In genomic region chr2:70959337-70959736, GRCm38 (mm10) we compare ENCODE assay signal across 26 mouse cellular contexts.
A peak's percentile ranks its signal among the peaks of the same experiment; 100 is the strongest.
DNase-seq lines count a peak whose midpoint lies in the region; ATAC-seq and TF ChIP-seq lines count a peak whose summit lies in the region.
"Had no signal": no experiment of that assay in that cellular context is flagged by ENCODE, and none has a peak within 500 bp of the region (broad histone marks: within the 10 kb centered on the region; RNA-seq: fewer than 3 reads in every experiment).

No protein-coding gene starts in this region.

- no peaks in the 10 kb centered on the region for H3K9me3 ChIP-seq in hindbrain, embryonic 13.5 days
- H3K9me3 ChIP-seq in hindbrain, embryonic 10.5 days = no peaks in the 10 kb centered on the region
- no peaks in the 10 kb centered on the region for H3K9me3 ChIP-seq in kidney, postnatal 0 days (replicated peaks; ENCODE audit: low read length)
- no peaks in the 10 kb centered on the region for H3K9me3 ChIP-seq in neural tube, embryonic 14.5 days (ENCODE audit: control insufficient read depth, low read length)
- H3K9me3 ChIP-seq: embryonic facial prominence, embryonic 12.5 days; embryonic facial prominence, embryonic 15.5 days; heart, embryonic 12.5 days; heart, embryonic 15.5 days; hindbrain, embryonic 15.5 days had no signal

- H3K4me3 ChIP-seq in hindbrain, embryonic 13.5 days = no peak overlapping the region
- no peak overlapping the region for H3K4me3 ChIP-seq in hindbrain, embryonic 10.5 days
- H3K4me3 ChIP-seq in kidney, postnatal 0 days (replicated peaks; ENCODE audit: low read depth, low read length) = no peak overlapping the region
- H3K4me3 ChIP-seq in neural tube, embryonic 14.5 days (ENCODE audit: low read depth, low read length) = no peak overlapping the region
- H3K4me3 ChIP-seq: embryonic facial prominence, embryonic 12.5 days; embryonic facial prominence, embryonic 15.5 days; gastrocnemius, adult 2 months; heart, embryonic 12.5 days; heart, embryonic 15.5 days; hindbrain, embryonic 15.5 days had no signal

- H3K4me1 ChIP-seq in hindbrain, embryonic 13.5 days (replicated peaks) = peaks cover 9% of the 10 kb centered on the region; the same call in 1 of the 2 replicates
- H3K4me1 ChIP-seq in hindbrain, embryonic 10.5 days (replicated peaks) = peaks cover 13% of the 10 kb centered on the region; the same call in 1 of the 2 replicates
- H3K4me1 ChIP-seq in kidney, postnatal 0 days (replicated peaks; ENCODE audit: insufficient read depth, low read length) = no peaks in the 10 kb centered on the region; the same call in 1 of the 2 replicates
- H3K4me1 ChIP-seq in neural tube, embryonic 14.5 days (ENCODE audit: control insufficient read depth, insufficient read depth, low read length) = peaks cover 3% of the 10 kb centered on the region; the same call in 1 of the 2 replicates
- H3K4me1 ChIP-seq: embryonic facial prominence, embryonic 12.5 days; embryonic facial prominence, embryonic 15.5 days; heart, embryonic 12.5 days; heart, embryonic 15.5 days had no signal

- H3K36me3 ChIP-seq in hindbrain, embryonic 13.5 days = no peaks in the 10 kb centered on the region
- peaks cover 4% of the 10 kb centered on the region; the same call in 1 of the 2 replicates for H3K36me3 ChIP-seq in hindbrain, embryonic 10.5 days
- no peaks in the 10 kb centered on the region for H3K36me3 ChIP-seq in kidney, postnatal 0 days (ENCODE audit: insufficient read depth, low read length)
- no peaks in the 10 kb centered on the region for H3K36me3 ChIP-seq in neural tube, embryonic 14.5 days (ENCODE audit: control insufficient read depth, insufficient read depth, low read length)
- H3K36me3 ChIP-seq: embryonic facial prominence, embryonic 12.5 days; embryonic facial prominence, embryonic 15.5 days; heart, embryonic 12.5 days; heart, embryonic 15.5 days; hindbrain, embryonic 15.5 days had no signal

- peak overlapping the region; percentile 18; the same call in 1 of the 2 replicates for H3K27ac ChIP-seq in hindbrain, embryonic 13.5 days
- no peak overlapping the region for H3K27ac ChIP-seq in hindbrain, embryonic 10.5 days
- H3K27ac ChIP-seq in kidney, postnatal 0 days = no peak overlapping the region
- 0 out of 2 replicates have a peak overlapping the region, but pooled peaks have one; percentile 48 for H3K27ac ChIP-seq in neural tube, embryonic 14.5 days (ENCODE audit: low read depth, low read length)
- H3K27ac ChIP-seq: embryonic facial prominence, embryonic 12.5 days; embryonic facial prominence, embryonic 15.5 days; gastrocnemius, adult 2 months; heart, embryonic 15.5 days; hindbrain, embryonic 15.5 days had no signal

- ATAC-seq in hindbrain, embryonic 13.5 days (ENCODE audit: low FRiP score) = no peak
- ATAC-seq in kidney, postnatal 0 days (replicated peaks; ENCODE audit: low FRiP score, low read depth) = no peak
- no peak for ATAC-seq in neural tube, embryonic 14.5 days (ENCODE audit: low read depth)
- ATAC-seq: activated CD4-positive, CD25-positive, alpha-beta regulatory T cell, adult 4 months; forebrain, embryonic 14.5 days had no signal

- no peaks in the 10 kb centered on the region for H3K27me3 ChIP-seq in hindbrain, embryonic 13.5 days
- no peaks in the 10 kb centered on the region for H3K27me3 ChIP-seq in hindbrain, embryonic 10.5 days (ENCODE audit: insufficient read depth, poor library complexity, severe bottlenecking)
- no peaks in the 10 kb centered on the region for H3K27me3 ChIP-seq in kidney, postnatal 0 days (ENCODE audit: insufficient read depth, low read length)
- no peaks in the 10 kb centered on the region for H3K27me3 ChIP-seq in neural tube, embryonic 14.5 days (ENCODE audit: control insufficient read depth, insufficient read depth, low read length)
- H3K27me3 ChIP-seq: embryonic facial prominence, embryonic 12.5 days; embryonic facial prominence, embryonic 15.5 days; heart, embryonic 12.5 days; heart, embryonic 15.5 days; hindbrain, embryonic 15.5 days had no signal

- no peak for DNase-seq in hindbrain, embryonic 10.5 days (ENCODE audit: low spot score)
- DNase-seq in kidney, postnatal 0 days (ENCODE audit: low spot score) = peak; percentile 14
- DNase-seq in kidney, postnatal 14 days = no peak
- DNase-seq in neural tube, embryonic 10.5 days (ENCODE audit: extremely low spot score, low spot score) = no peak
- DNase-seq in thymus, adult 18-20 months = no peak
- no peak for DNase-seq in cerebellum, postnatal 10 days
- DNase-seq: adrenal gland, adult 8-10 months; adrenal gland, postnatal 25 days; cerebellum, adult 11-12 months; cerebellum, adult 8-10 months; cerebellum, postnatal 14 days; forebrain, postnatal 0 days; gastrocnemius, adult 2 months; gastrocnemius, postnatal 14 days; heart, adult 18-20 months; heart, postnatal 10 days; heart, postnatal 36 days had no signal

- no peak overlapping the region for H3K4me2 ChIP-seq in hindbrain, embryonic 13.5 days
- H3K4me2 ChIP-seq in kidney, postnatal 0 days (ENCODE audit: low read length) = no peak overlapping the region
- no peak overlapping the region for H3K4me2 ChIP-seq in neural tube, embryonic 14.5 days (ENCODE audit: low read depth, low read length)
- H3K4me2 ChIP-seq: embryonic facial prominence, embryonic 12.5 days; embryonic facial prominence, embryonic 15.5 days; heart, embryonic 12.5 days; heart, embryonic 15.5 days; hindbrain, embryonic 15.5 days had no signal

- TF ChIP-seq CTCF in kidney, postnatal 0 days (IDR thresholded peaks at IDR 0.05; ENCODE audit: low read depth) = no peak

- H3K9ac ChIP-seq in hindbrain, embryonic 13.5 days = no peak overlapping the region
- H3K9ac ChIP-seq in kidney, postnatal 0 days (ENCODE audit: low read depth, low read length) = no peak overlapping the region
- H3K9ac ChIP-seq in neural tube, embryonic 14.5 days (replicated peaks; ENCODE audit: low read depth, low read length) = no peak overlapping the region
- H3K9ac ChIP-seq: embryonic facial prominence, embryonic 12.5 days; embryonic facial prominence, embryonic 15.5 days; forebrain, postnatal 0 days; heart, embryonic 12.5 days; heart, embryonic 15.5 days; hindbrain, embryonic 15.5 days had no signal

- 48% methylated on average over 7 of the region's 7 CpGs for WGBS in hindbrain, embryonic 13.5 days
- 61% methylated on average over 7 of the region's 7 CpGs for WGBS in hindbrain, embryonic 10.5 days
- WGBS in kidney, postnatal 0 days = 30% methylated on average over 7 of the region's 7 CpGs
- 44% methylated on average over 7 of the region's 7 CpGs for WGBS in neural tube, embryonic 14.5 days

Comparison
In these comparisons a context has a peak if more than half of its experiments do, and no peak if none do; other contexts are left out.
1. H3K27ac ChIP-seq: peak in hindbrain, embryonic 13.5 days (single experiment) and neural tube, embryonic 14.5 days (single experiment); none in hindbrain, embryonic 10.5 days (single experiment) and kidney, postnatal 0 days (single experiment).